Mouse (Mus musculus): ENCODE data around the gene Mapk3. TPM values are rescaled to one million over a fixed set of nuclear protein-coding genes. Genes with fewer than 3 reads are reported as not detected.

Mapk3 gene
- total and polyA plus RNA-seq, 3 experiments = 5.2 to 45.1 TPM; not detected in 1

DNA sequence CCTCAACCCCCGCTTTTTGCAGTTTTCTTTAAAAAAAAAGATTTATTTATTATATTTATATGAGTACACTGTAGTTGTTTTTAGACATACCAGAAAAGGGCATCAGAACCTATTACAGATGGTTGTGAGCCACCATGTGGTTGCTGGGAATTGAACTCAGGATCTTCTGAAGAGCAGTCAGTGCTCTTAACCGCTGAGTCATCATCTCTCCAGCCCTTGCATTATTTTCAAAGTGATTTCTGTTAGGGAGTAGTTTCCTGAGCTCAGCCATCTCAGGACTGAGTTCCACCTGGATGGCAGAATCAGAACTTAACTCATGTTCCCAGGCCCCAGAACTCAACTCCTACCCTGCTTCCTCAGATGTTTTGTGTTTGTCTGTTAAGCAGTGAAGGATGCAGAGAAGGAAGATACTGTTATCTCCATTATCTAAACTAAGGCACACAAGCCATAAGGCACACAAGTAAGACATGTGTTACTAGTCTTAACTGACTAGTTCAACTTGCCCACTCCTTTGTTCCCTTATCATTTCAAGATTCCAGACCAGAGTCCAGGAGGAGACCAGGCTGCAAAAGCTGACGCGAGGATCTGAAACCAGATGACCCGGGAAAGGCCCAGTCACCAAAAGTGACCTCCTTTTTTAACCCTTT, 50.4 kb downstream of the Mapk3 start (continued):
- TF ChIP-seq EP300 (IDR thresholded peaks at IDR 0.05; ENCODE audit: low read depth in 1 of 2, low read length in 2 of 2) (peak in 1 of 2 experiments; percentile 61; a peak in 2 of 4 replicates), ETS1 (IDR thresholded peaks at IDR 0.05; ENCODE audit: low read depth, low read length) (no peak), TBP (IDR thresholded peaks at IDR 0.05; ENCODE audit: low read depth, low read length) (0 out of 2 replicates have a peak, but pooled peaks have one; percentile 37), SMC3 (IDR thresholded peaks at IDR 0.05; ENCODE audit: low read depth, low read length) (no peak), POLR2AphosphoS2 (IDR thresholded peaks at IDR 0.05; ENCODE audit: low read length) (no peak), MYB (IDR thresholded peaks at IDR 0.05; ENCODE audit: low read depth, low read length) (0 out of 2 replicates have a peak, but pooled peaks have one; percentile 14), MAFK (IDR thresholded peaks at IDR 0.05; ENCODE audit: borderline replicate concordance, low read depth, low read length) (peak; percentile 91), CHD1 (IDR thresholded peaks at IDR 0.05; ENCODE audit: low read depth, low read length) (no peak)

Other genes starting within 250 kb of the Mapk3 start
- 233 and 270 TPM in 2 replicates for gene Eif3c, start 193.2 kb upstream of the Mapk3 start, total RNA-seq (2012; rRNA removed)
- 100 to 1,000 TPM; 404 to 819 TPM for gene Eif3c, start 193.2 kb upstream of the Mapk3 start, polyA plus RNA-seq (2012; ENCODE audit: insufficient read depth in 1 of 2, insufficient read length in 2 of 2, low read depth in 1 of 2, low replicate concordance in 2 of 2, missing spikeins in 1 of 2)
- gene Apobr, start 174.7 kb upstream of the Mapk3 start, total RNA-seq (2012; rRNA removed) = 0.23 and 0.56 TPM in 2 replicates
- 1 to 10 TPM in 1 of 2 experiments, not detected in 1; 5.4 TPM for gene Apobr, start 174.7 kb upstream of the Mapk3 start, polyA plus RNA-seq (2012; ENCODE audit: insufficient read depth in 1 of 2, insufficient read length in 2 of 2, low read depth in 1 of 2, low replicate concordance in 2 of 2, missing spikeins in 1 of 2)
- gene Cln3, start 173.8 kb upstream of the Mapk3 start, total RNA-seq (2012; rRNA removed) = 16.2 and 20.5 TPM in 2 replicates
- 10 to 100 TPM in 1 of 2 experiments, not detected in 1; 61.9 TPM for gene Cln3, start 173.8 kb upstream of the Mapk3 start, polyA plus RNA-seq (2012; ENCODE audit: insufficient read depth in 1 of 2, insufficient read length in 2 of 2, low read depth in 1 of 2, low replicate concordance in 2 of 2, missing spikeins in 1 of 2)
- not detected in 2 replicates for gene Il27, start 164.7 kb upstream of the Mapk3 start, total RNA-seq (2012; rRNA removed)
- gene Il27, start 164.7 kb upstream of the Mapk3 start, polyA plus RNA-seq (2012; ENCODE audit: insufficient read depth in 1 of 2, insufficient read length in 2 of 2, low read depth in 1 of 2, low replicate concordance in 2 of 2, missing spikeins in 1 of 2) = under 1 TPM in 1 of 2 experiments, not detected in 1; 0.07 TPM
- gene Nupr1, start 128.7 kb upstream of the Mapk3 start, total RNA-seq (2012; rRNA removed) = 1.8 and 9.5 TPM in 2 replicates
- 10 to 100 TPM in 1 of 2 experiments, not detected in 1; 11.0 TPM for gene Nupr1, start 128.7 kb upstream of the Mapk3 start, polyA plus RNA-seq (2012; ENCODE audit: insufficient read depth in 1 of 2, insufficient read length in 2 of 2, low read depth in 1 of 2, low replicate concordance in 2 of 2, missing spikeins in 1 of 2)
- 56.1 and 81.7 TPM in 2 replicates for gene Sgf29, start 110.3 kb upstream of the Mapk3 start, total RNA-seq (2012; rRNA removed)
- gene Sgf29, start 110.3 kb upstream of the Mapk3 start, polyA plus RNA-seq (2012; ENCODE audit: insufficient read depth in 1 of 2, insufficient read length in 2 of 2, low read depth in 1 of 2, low replicate concordance in 2 of 2, missing spikeins in 1 of 2) = 100 to 1,000 TPM in 1 of 2 experiments, not detected in 1; 117 TPM
- not detected in 2 replicates for gene Sult1a1, start 83.2 kb upstream of the Mapk3 start, total RNA-seq (2012; rRNA removed)
- under 1 TPM in 1 of 2 experiments, not detected in 1; 0.36 TPM for gene Sult1a1, start 83.2 kb upstream of the Mapk3 start, polyA plus RNA-seq (2012; ENCODE audit: insufficient read depth in 1 of 2, insufficient read length in 2 of 2, low read depth in 1 of 2, low replicate concordance in 2 of 2, missing spikeins in 1 of 2)
- gene Bola2, start 64.2 kb upstream of the Mapk3 start, total RNA-seq (2012; rRNA removed) = 138 and 163 TPM in 2 replicates
- gene Bola2, start 64.2 kb upstream of the Mapk3 start, polyA plus RNA-seq (2012; ENCODE audit: insufficient read depth in 1 of 2, insufficient read length in 2 of 2, low read depth in 1 of 2, low replicate concordance in 2 of 2, missing spikeins in 1 of 2) = 100 to 1,000 TPM in 1 of 2 experiments, not detected in 1; 436 TPM
- gene Slx1b, start 63.8 kb upstream of the Mapk3 start, total RNA-seq (2012; rRNA removed) = 4.6 and 5.4 TPM in 2 replicates
- 10 to 100 TPM in 1 of 2 experiments, not detected in 1; 10.2 TPM for gene Slx1b, start 63.8 kb upstream of the Mapk3 start, polyA plus RNA-seq (2012; ENCODE audit: insufficient read depth in 1 of 2, insufficient read length in 2 of 2, low read depth in 1 of 2, low replicate concordance in 2 of 2, missing spikeins in 1 of 2)
- gene Coro1a, start 51.8 kb upstream of the Mapk3 start, total RNA-seq (2012; rRNA removed) = 195 and 279 TPM in 2 replicates
- 100 to 1,000 TPM in 1 of 2 experiments, not detected in 1; 204 TPM for gene Coro1a, start 51.8 kb upstream of the Mapk3 start, polyA plus RNA-seq (2012; ENCODE audit: insufficient read depth in 1 of 2, insufficient read length in 2 of 2, low read depth in 1 of 2, low replicate concordance in 2 of 2, missing spikeins in 1 of 2)
- gene Gdpd3, start 6.7 kb downstream of the Mapk3 start, total RNA-seq (2012; rRNA removed) = 12.6 and 12.7 TPM in 2 replicates
- gene Gdpd3, start 6.7 kb downstream of the Mapk3 start, polyA plus RNA-seq (2012; ENCODE audit: insufficient read depth in 1 of 2, insufficient read length in 2 of 2, low read depth in 1 of 2, low replicate concordance in 2 of 2, missing spikeins in 1 of 2) = 10 to 100 TPM in 1 of 2 experiments, not detected in 1; 13.0 TPM
- 2.1 and 2.7 TPM in 2 replicates for gene Ypel3, start 17.4 kb downstream of the Mapk3 start, total RNA-seq (2012; rRNA removed)
- 10 to 100 TPM in 1 of 2 experiments, not detected in 1; 12.6 TPM for gene Ypel3, start 17.4 kb downstream of the Mapk3 start, polyA plus RNA-seq (2012; ENCODE audit: insufficient read depth in 1 of 2, insufficient read length in 2 of 2, low read depth in 1 of 2, low replicate concordance in 2 of 2, missing spikeins in 1 of 2)
- 0.12 and 0.13 TPM in 2 replicates for gene Tbx6, start 21.9 kb downstream of the Mapk3 start, total RNA-seq (2012; rRNA removed)
- under 1 TPM in 1 of 2 experiments, not detected in 1; 0.15 TPM for gene Tbx6, start 21.9 kb downstream of the Mapk3 start, polyA plus RNA-seq (2012; ENCODE audit: insufficient read depth in 1 of 2, insufficient read length in 2 of 2, low read depth in 1 of 2, low replicate concordance in 2 of 2, missing spikeins in 1 of 2)
- 255 and 257 TPM in 2 replicates for gene Ppp4c, start 32.9 kb downstream of the Mapk3 start, total RNA-seq (2012; rRNA removed)
- 100 to 1,000 TPM; 265 to 540 TPM for gene Ppp4c, start 32.9 kb downstream of the Mapk3 start, polyA plus RNA-seq (2012; ENCODE audit: insufficient read depth in 1 of 2, insufficient read length in 2 of 2, low read depth in 1 of 2, low replicate concordance in 2 of 2, missing spikeins in 1 of 2)
- gene Fam57b, start 38.1 kb downstream of the Mapk3 start, total RNA-seq (2012; rRNA removed) = 1.7 TPM in 2 replicates
- gene Fam57b, start 38.1 kb downstream of the Mapk3 start, polyA plus RNA-seq (2012; ENCODE audit: insufficient read depth in 1 of 2, insufficient read length in 2 of 2, low read depth in 1 of 2, low replicate concordance in 2 of 2, missing spikeins in 1 of 2) = under 1 TPM in 1 of 2 experiments, not detected in 1; 0.50 TPM
- not detected in 2 replicates for gene 4930451I11Rik, start 72.0 kb downstream of the Mapk3 start, total RNA-seq (2012; rRNA removed)
- not detected for gene 4930451I11Rik, start 72.0 kb downstream of the Mapk3 start, polyA plus RNA-seq (2012; ENCODE audit: insufficient read depth in 1 of 2, insufficient read length in 2 of 2, low read depth in 1 of 2, low replicate concordance in 2 of 2, missing spikeins in 1 of 2)
- 1.6 and 2.3 TPM in 2 replicates for gene Doc2a, start 87.8 kb downstream of the Mapk3 start, total RNA-seq (2012; rRNA removed)
- not detected for gene Doc2a, start 87.8 kb downstream of the Mapk3 start, polyA plus RNA-seq (2012; ENCODE audit: insufficient read depth in 1 of 2, insufficient read length in 2 of 2, low read depth in 1 of 2, low replicate concordance in 2 of 2, missing spikeins in 1 of 2)
- gene Hirip3, start 102.4 kb downstream of the Mapk3 start, total RNA-seq (2012; rRNA removed) = 44.0 and 55.6 TPM in 2 replicates
- 100 to 1,000 TPM in 1 of 2 experiments, not detected in 1; 137 TPM for gene Hirip3, start 102.4 kb downstream of the Mapk3 start, polyA plus RNA-seq (2012; ENCODE audit: insufficient read depth in 1 of 2, insufficient read length in 2 of 2, low read depth in 1 of 2, low replicate concordance in 2 of 2, missing spikeins in 1 of 2)
- gene Ino80e, start 102.8 kb downstream of the Mapk3 start, total RNA-seq (2012; rRNA removed) = 77.1 and 93.0 TPM in 2 replicates
- gene Ino80e, start 102.8 kb downstream of the Mapk3 start, polyA plus RNA-seq (2012; ENCODE audit: insufficient read depth in 1 of 2, insufficient read length in 2 of 2, low read depth in 1 of 2, low replicate concordance in 2 of 2, missing spikeins in 1 of 2) = 100 to 1,000 TPM; 189 to 476 TPM
- 26.2 and 34.2 TPM in 2 replicates for gene Taok2, start 125.1 kb downstream of the Mapk3 start, total RNA-seq (2012; rRNA removed)
- 10 to 100 TPM; 29.0 to 52.3 TPM for gene Taok2, start 125.1 kb downstream of the Mapk3 start, polyA plus RNA-seq (2012; ENCODE audit: insufficient read depth in 1 of 2, insufficient read length in 2 of 2, low read depth in 1 of 2, low replicate concordance in 2 of 2, missing spikeins in 1 of 2)
- 18.0 and 18.8 TPM in 2 replicates for gene Tmem219, start 163.3 kb downstream of the Mapk3 start, total RNA-seq (2012; rRNA removed)
- 10 to 100 TPM in 1 of 2 experiments, not detected in 1; 34.5 TPM for gene Tmem219, start 163.3 kb downstream of the Mapk3 start, polyA plus RNA-seq (2012; ENCODE audit: insufficient read depth in 1 of 2, insufficient read length in 2 of 2, low read depth in 1 of 2, low replicate concordance in 2 of 2, missing spikeins in 1 of 2)
- gene Kctd13, start 169.3 kb downstream of the Mapk3 start, total RNA-seq (2012; rRNA removed) = 17.7 and 18.1 TPM in 2 replicates
- 10 to 100 TPM in 1 of 2 experiments, not detected in 1; 26.2 TPM for gene Kctd13, start 169.3 kb downstream of the Mapk3 start, polyA plus RNA-seq (2012; ENCODE audit: insufficient read depth in 1 of 2, insufficient read length in 2 of 2, low read depth in 1 of 2, low replicate concordance in 2 of 2, missing spikeins in 1 of 2)
- gene Asphd1, start 190.0 kb downstream of the Mapk3 start, total RNA-seq (2012; rRNA removed) = 0.15 TPM in 1 of 2 replicates, not detected in the other
- under 1 TPM in 1 of 2 experiments, not detected in 1; 0.74 TPM for gene Asphd1, start 190.0 kb downstream of the Mapk3 start, polyA plus RNA-seq (2012; ENCODE audit: insufficient read depth in 1 of 2, insufficient read length in 2 of 2, low read depth in 1 of 2, low replicate concordance in 2 of 2, missing spikeins in 1 of 2)
- 0.49 and 2.0 TPM in 2 replicates for gene Sez6l2, start 191.0 kb downstream of the Mapk3 start, total RNA-seq (2012; rRNA removed)
- gene Sez6l2, start 191.0 kb downstream of the Mapk3 start, polyA plus RNA-seq (2012; ENCODE audit: insufficient read depth in 1 of 2, insufficient read length in 2 of 2, low read depth in 1 of 2, low replicate concordance in 2 of 2, missing spikeins in 1 of 2) = 1 to 10 TPM in 1 of 2 experiments, not detected in 1; 6.1 TPM
- gene Cdipt, start 216.3 kb downstream of the Mapk3 start, total RNA-seq (2012; rRNA removed) = 72.5 and 98.4 TPM in 2 replicates
- gene Cdipt, start 216.3 kb downstream of the Mapk3 start, polyA plus RNA-seq (2012; ENCODE audit: insufficient read depth in 1 of 2, insufficient read length in 2 of 2, low read depth in 1 of 2, low replicate concordance in 2 of 2, missing spikeins in 1 of 2) = 100 to 1,000 TPM in 1 of 2 experiments, not detected in 1; 151 TPM
- 0.35 and 0.49 TPM in 2 replicates for gene Cdiptos, start 216.5 kb downstream of the Mapk3 start, total RNA-seq (2012; rRNA removed)
- gene Cdiptos, start 216.5 kb downstream of the Mapk3 start, polyA plus RNA-seq (2012; ENCODE audit: insufficient read depth in 1 of 2, insufficient read length in 2 of 2, low read depth in 1 of 2, low replicate concordance in 2 of 2, missing spikeins in 1 of 2) = 1 to 10 TPM in 1 of 2 experiments, not detected in 1; 1.8 TPM

Data from MEL (cell line).